Mouse (Mus musculus): ENCODE results near the gene Urah.

Urah gene

GRCm38 (mm10) chr7:140840750-140841735 lies 6.2 kb downstream of the Urah start:
- DNase-seq (ENCODE audit: low spot score in 2 of 2): no peak

GRCm38 (mm10) chr7:140843806-140844205 lies 9.0 kb downstream of the Urah start:
- no peak for DNase-seq (ENCODE audit: low spot score in 2 of 2)

GRCm38 (mm10) chr7:140844905-140845665 lies 10.3 kb downstream of the Urah start, which contains the start of gene Scgb1c1:
Gene Scgb1c1 (plus strand): TSS chr7:140845547.
- peak; percentile 57 to 63 for DNase-seq (ENCODE audit: low spot score in 2 of 2)

- no peak for DNase-seq (ENCODE audit: low spot score in 2 of 2)
These were observed 10.9 kb downstream of the Urah start for GRCm38 (mm10) chr7:140845683-140846082.

GRCm38 (mm10) chr7:140846676-140847075 lies 11.9 kb downstream of the Urah start:
- DNase-seq (ENCODE audit: low spot score in 2 of 2): no peak

- DNase-seq (ENCODE audit: low spot score in 2 of 2): no peak
These were observed 13.2 kb downstream of the Urah start, which contains the start of gene Odf3 for GRCm38 (mm10) chr7:140847755-140848580. Gene Odf3 (plus strand): TSS chr7:140847805.

- no peak for DNase-seq (ENCODE audit: low spot score in 2 of 2)
These were observed 13.8 kb downstream of the Urah start for GRCm38 (mm10) chr7:140848591-140848990.

- DNase-seq (ENCODE audit: low spot score in 2 of 2): no peak
These were observed 17.1 kb downstream of the Urah start for GRCm38 (mm10) chr7:140851916-140852315.

- DNase-seq (ENCODE audit: low spot score in 2 of 2): no peak
These were observed 18.6 kb downstream of the Urah start for GRCm38 (mm10) chr7:140853386-140853785.

GRCm38 (mm10) chr7:140854483-140854882 lies 19.7 kb downstream of the Urah start:
- DNase-seq (ENCODE audit: low spot score in 2 of 2): no peak

- no peak for DNase-seq (ENCODE audit: low spot score in 2 of 2)
These were observed 20.4 kb downstream of the Urah start for GRCm38 (mm10) chr7:140855181-140855580.

GRCm38 (mm10) chr7:140855860-140856784 lies 21.3 kb downstream of the Urah start, which contains the start of gene Gm45785:
Gene Gm45785 (minus strand): TSS chr7:140856331.
- peak; percentile 78 to 90 for DNase-seq (ENCODE audit: low spot score in 2 of 2)

- DNase-seq (ENCODE audit: low spot score in 2 of 2): peak; percentile 85 to 86
These were observed 22.1 kb downstream of the Urah start, which contains the start of gene Ric8a for GRCm38 (mm10) chr7:140856785-140857549. Gene Ric8a (plus strand): TSS chr7:140856957.

GRCm38 (mm10) chr7:140857550-140858505 lies 23.0 kb downstream of the Urah start, which contains the start of gene Bet1l:
Gene Bet1l (minus strand): TSS chr7:140857577.
- no peak for DNase-seq (ENCODE audit: low spot score in 2 of 2)

- DNase-seq (ENCODE audit: low spot score in 2 of 2): no peak
These were observed 23.9 kb downstream of the Urah start for GRCm38 (mm10) chr7:140858746-140859145.

GRCm38 (mm10) chr7:140859997-140860396 lies 25.2 kb downstream of the Urah start:
- no peak for DNase-seq (ENCODE audit: low spot score in 2 of 2)

- DNase-seq (ENCODE audit: low spot score in 2 of 2): no peak
These were observed 25.9 kb downstream of the Urah start for GRCm38 (mm10) chr7:140860728-140861127.

GRCm38 (mm10) chr7:140864761-140865160 lies 29.9 kb downstream of the Urah start:
- no peak for DNase-seq (ENCODE audit: low spot score in 2 of 2)

Data from right cerebral cortex, postnatal 36 days (tissue).